Mouse (Mus musculus) thymus, postnatal 0 days (tissue): ENCODE data around the gene Lmod3. TPM values are rescaled to one million over a fixed set of nuclear protein-coding genes. Genes with fewer than 3 reads are reported as not detected.
"Not testable (repeated sequence)": the region's sequence is repeated elsewhere in the genome, so short reads cannot be mapped to it uniquely, and the experiment has no call there.

Experiments
- DNase-seq: peaks from one replicate; pipeline ENCODE4 v3.0.0-alpha.2; 2015; ENCODE audit warnings: low spot score
- polyA plus RNA-seq: library from polyadenylated mRNA; unstranded; fragments of >200 nt; fragmentation: Nextera tagmentation; extraction: Ambion mirVana; gene quantifications from 2 replicates; pipeline ENCODE4 v1.2.1, GENCODE M21; 2015

Lmod3 gene
- polyA plus RNA-seq, 1 experiment from 2014 or later = 0.13 TPM

DNA sequence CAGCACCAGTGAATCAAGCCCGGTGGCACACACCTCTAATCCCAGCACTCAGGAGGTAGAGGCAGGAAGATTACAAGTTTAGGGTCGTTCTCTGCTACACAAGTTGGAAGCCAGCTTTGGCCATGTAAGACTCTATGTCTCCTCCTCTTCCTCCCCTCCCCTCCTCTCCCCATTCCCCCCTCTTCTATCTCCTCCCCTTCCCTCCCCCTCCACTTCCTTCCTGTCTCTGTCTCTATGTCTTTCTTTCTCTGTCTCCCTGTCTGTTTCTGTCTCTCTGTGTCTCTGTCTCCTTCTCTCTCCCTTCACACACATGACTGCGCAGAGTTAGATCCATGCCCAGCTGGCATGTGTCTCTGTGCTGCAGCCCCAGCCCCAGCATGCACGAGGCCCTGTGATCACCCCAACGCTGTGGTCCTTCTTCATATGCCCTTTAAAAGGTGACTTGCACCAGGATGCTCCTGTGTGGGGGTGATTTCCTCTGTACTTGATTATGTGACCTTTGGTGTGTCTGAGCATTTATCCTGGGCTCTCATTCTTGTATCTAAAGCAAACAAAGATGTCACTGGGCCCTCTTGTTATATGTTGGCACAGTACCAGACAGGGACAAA lies 24.4 kb upstream of the Lmod3 start:
- peak; percentile 49 for DNase-seq

DNA sequence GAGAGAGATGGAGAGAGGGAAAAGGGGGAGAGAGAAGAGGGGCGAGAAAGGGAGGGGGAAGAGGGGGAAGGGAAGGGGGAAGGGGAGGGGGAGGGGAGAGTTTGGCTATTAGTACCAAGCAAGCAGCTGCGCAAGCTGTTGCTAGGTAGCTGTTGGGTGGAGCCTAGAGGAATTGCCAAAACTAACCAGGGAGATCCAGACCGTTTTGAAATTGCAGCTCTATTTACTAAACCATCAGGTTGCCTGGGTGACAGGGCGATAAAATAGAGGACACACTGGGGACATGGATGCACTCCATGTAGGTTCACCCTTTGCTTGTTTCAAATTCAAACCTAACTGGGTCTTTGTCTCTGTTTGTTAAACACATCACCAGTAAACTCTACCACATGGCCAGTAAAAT lies 23.8 kb upstream of the Lmod3 start:
- DNase-seq = no peak

DNA sequence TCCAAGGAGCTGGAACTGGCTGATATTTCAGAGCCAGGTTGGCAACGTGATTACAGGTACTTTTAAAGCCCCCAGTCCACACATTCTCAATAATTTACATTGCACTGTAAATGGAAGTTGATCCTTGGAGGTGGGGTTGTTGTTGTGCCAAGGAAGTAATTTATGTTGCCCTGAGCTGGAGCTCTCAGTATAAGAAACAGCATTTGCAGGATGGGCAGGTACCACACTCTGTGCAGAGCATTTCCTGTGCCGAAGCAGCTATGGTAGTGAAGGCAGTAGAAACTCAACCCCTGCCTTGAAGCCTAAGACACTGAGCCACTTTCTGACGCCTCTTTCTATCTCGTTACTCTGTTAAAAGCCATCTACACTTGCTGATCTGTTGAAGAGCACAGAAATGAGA lies 23.2 kb upstream of the Lmod3 start:
- no peak for DNase-seq

DNA sequence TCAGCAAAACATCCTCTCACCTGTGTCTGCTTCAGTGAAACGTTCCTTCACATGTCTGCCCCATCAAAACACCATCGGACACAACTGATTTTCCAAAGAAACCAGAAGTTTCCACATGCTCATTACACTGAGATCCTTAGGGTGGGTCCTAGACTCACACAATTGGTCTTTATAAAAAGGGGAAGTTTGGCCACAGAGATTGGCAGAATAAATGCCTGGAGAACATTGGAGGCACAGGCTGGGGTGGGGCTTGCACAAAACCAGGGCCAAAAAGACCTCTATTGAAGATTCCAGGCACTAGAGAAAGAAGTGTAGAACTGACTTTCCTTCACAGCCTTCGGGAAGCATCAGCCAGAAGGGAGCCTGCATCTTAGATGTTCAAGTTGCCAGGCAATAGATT lies 21.2 kb upstream of the Lmod3 start:
- DNase-seq = no peak

DNA sequence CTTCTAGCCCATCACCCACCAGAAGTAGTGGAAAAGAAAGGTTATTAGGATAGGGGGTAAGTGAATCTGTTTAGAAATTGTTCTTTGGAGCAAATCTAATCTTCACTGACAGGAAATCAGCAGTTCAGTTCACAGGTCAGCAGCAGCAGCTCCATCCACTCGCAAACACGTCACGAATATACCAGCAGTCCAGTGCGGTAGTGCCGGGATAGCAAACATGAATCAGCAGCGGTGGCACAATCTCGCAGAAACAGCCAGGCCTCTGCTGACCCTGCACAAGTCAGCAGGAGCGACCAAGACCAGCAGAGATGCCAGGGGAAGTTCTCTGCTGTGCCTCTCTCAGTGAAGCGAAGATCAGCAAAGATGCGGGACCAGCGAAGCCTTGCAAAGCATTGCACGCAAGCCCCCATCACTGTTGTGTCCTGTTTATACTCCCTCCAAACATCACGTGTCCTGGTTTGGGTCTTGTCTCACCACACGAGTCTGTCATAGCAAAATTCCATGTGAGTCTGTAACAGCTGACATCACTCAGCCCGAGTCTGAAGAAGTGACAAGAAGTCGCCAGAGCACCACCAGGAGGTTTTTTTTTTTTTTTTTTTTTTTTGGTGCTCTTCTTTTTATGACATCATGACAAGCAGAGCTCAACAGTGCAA lies 20.6 kb upstream of the Lmod3 start:
- DNase-seq = no peak

DNA sequence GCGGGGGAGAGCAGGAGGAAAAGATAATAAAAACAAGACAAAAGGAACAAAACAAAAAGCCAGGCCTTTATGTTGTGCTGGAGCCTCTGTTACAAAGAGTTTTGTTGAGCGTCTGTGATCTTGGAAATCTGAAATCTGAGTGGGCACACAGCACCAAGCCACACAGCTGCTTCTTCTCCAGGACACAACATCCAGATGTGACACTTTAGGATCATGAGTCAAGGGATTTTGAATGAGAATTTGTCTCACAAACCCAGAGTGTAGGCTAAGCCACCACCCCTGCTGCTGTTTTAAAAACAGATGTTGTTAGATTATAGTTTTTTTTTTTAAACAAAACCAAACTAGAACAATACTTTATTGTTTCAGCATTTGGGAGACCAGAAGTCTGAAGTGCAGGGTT lies 19.8 kb upstream of the Lmod3 start:
- DNase-seq = no peak

DNA sequence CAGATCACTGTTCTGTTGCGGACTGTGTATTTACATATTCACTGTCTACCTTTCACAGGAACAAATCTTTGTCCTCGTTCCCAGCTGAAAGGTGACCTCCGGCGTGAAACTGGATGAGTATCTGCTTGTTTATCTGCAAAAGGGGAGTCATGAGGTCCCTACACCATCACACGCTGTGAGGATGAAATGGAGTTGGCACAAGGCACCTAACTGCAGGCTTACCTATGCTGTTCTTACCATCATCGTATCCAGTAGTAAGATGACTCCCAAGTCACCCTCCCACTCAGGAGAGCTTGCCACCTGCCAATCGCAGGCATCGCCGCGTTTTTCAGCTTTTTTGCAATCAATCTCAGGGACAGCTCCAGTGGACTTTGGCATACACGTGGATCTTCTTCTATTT lies 17.0 kb upstream of the Lmod3 start:
- DNase-seq = no peak

DNA sequence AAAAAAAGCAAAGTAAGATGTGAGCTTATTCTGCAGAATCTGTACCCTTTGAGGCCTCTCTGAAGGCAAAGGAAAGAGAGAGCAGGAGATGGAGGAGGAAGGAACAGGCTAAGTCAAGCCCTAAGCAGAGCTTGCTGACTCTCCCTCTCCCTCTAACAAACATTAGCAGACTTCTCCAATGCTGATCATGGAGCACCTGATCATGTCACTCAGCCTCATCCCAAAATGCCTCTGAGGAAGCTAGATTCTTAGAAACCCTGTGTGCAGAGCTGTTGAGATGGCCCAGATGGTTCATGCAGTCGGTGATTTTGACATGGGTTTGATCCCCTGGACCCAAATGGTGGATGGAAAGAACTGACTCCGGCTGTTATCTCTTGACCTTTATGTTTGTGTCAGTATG lies 14.6 kb upstream of the Lmod3 start:
- DNase-seq = no peak

DNA sequence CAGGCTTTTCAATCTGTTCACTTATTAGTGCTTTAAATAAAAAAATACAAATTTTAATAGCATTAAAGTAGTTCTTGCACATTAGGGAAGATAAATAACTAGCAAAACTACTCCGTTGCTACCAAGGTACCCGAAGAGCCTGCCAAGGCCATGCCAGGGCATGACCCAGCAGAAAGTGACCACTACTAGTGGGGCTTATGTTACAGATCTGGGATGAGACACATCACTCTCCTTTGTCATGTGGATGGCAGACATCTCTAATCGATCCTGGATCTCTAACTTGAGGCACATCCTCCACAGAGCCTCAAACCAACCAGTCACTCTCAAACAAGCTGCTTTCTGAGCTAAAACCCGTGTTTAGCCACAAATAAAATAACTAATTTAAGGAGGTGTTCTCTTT lies 14.1 kb upstream of the Lmod3 start:
- DNase-seq = no peak

DNA sequence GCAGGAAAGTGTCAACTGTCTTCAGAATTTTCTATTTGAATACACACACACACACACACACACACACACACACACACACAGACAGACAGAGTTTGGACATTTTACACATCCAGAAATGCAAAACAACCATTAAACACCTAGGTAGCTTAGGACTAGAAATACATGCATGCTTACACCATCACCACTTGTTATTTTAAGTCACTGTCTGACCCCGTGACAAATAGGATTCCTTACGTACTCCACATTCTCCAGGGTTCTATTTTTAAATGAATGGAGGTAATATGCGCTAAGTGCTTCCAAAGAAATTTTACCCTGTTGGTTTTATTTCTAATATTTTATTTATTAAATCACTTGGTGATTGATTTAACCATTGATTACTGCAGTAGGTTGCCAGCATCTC lies 13.1 kb upstream of the Lmod3 start:
- DNase-seq = no peak

DNA sequence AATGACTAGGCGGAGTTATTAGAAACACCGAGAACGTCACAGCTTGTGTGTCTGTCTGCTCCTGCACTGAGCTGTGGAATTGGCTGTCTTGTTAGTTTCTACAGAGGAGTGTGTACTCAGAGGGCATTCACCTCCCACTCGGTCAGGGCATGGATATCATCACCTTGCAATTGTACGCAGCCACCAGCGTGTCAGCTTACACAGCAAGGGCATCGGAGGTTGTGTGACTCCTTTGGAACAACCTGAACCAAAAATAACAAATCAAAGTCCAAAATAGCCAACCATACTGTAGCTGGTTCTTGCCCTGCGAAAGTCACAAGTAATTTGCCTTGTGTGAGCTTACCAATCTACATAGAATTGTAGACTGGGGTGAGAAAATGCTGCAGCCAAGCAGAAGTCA lies 12.7 kb upstream of the Lmod3 start:
- no peak for DNase-seq

DNA sequence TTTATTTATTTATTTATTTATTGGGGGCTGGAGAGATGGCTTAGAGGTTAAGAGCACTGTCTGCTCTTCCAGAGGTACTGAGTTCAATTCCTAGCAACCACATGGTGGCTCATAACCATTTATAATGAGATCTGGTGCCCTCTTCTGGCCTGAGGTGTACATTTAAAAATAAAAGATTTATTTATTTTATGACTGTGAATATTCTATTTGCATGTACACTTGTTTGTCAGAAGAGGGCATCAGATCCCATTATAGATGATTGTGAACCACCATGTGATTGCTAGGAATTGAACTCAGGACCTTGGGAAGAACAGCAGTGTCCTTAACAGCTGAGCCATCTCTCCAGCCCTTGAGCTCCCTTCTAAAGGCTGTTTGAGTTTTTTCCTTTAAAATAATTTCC lies 11.2 kb upstream of the Lmod3 start:
- DNase-seq = peak; percentile 19

DNA sequence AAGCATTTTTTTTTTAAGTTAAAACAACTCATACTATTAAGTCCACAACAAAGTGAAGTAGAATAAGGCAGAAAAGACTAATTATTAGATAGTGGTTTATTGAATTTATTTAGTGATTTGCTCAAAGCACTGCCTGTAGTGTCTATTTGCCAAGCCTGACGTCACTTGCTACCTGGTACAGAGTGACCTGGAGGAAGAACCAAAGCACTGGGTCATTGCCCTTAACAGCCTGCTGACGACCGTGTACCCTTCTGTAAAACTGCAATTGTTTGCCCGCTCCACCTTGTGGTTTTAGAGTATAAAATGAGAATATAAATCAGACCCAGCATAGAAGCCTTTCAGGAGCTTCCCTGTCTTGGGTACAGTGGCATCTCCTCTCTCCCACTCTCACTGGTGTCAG lies 9.7 kb upstream of the Lmod3 start:
- DNase-seq = no peak

DNA sequence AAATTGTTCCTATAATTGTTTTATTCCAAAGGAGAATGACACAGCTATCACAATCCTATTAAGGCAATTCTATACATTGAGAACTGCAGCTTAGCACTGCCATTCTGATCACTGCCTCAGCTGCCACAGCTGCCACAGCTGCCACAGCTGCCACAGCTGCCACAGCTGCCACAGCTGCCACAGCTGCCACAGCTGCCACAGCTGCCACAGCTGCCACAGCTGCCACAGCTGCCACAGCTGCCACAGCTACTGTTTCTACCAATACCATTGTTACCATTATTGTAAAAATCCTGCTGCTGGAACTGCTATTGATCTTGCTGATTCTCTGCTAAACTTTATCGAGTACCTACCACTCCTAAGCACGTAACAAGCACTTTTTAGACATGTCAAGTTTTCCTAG lies 7.4 kb upstream of the Lmod3 start:
- DNase-seq = not testable (repeated sequence)

DNA sequence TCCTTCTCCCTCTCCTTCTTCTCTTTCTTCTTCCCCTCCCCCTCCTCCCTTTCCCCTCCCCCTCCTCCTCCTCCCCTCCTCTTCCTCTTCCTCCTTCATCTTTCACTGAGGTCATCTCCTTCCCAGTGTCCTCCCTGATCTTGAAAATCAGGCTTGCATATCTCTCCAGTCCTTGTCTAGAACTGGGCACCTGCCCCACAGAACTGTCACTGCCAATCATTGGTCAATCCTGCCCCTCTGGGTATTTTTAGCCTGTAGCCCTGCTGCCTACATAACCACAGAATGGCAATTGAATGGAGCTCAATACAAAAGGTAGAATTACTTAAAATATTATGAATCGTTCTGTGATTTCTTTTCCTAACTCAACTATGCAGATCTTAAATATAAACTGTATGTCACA lies 5.9 kb upstream of the Lmod3 start:
- DNase-seq = no peak

DNA sequence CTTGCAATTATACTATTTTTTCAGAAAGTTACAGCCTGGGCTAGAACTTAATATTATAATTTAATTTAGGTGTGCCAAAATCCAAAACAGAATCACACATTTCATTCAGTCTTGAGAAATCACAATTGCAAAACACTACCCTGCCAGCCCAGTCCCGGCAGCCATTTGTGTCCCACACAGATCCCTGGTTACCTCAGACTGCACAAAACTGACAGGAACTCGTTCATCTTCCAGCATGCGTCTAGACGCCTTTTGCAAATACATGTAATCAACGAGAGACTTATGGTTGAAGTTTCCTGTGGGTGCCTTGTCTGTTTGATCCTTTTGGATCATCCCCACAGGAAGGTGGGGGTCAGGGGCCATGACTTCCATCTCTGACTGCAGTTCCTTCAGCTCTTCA lies 473 bp downstream of the Lmod3 start:
- no peak for DNase-seq

DNA sequence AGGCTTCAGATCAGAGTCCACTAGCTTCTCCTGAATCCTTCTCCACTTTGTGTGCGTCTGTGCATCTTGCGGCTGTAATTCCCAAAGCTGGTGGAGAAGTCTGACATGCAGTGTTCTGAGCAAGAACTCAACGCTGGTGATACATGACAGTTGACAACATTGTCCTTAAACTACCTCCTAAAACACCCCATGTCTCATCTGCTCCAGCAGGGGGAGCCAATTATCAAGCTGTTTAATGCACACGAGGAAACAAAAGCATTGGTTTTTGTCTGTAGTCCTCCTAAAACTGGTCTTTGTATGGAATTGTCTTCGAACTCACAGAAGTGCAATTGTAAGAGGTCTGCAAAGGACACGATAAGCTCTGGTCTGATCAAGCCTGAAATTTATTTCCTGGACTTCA lies 1.6 kb downstream of the Lmod3 start:
- peak; percentile 77 for DNase-seq

DNA sequence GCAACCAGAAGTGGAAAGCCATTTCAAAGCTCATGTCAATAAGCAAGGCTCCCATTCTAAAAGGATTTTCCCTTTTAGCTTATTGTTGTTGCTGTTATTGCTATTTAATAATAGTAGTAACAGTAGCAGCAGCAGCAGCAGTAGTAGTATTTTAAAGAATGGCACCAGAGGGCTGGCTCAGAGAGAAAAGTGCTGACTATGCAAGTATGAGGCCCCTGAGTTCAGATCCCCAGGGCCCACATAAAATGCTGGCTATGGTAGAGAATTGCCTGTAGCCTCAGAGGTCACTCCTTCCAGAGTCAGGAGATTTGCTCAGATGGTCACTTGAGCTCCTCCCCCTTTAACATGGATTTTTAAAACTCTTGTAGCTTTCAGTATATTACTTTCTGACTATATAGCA lies 7.4 kb downstream of the Lmod3 start:
- DNase-seq = no peak

DNA sequence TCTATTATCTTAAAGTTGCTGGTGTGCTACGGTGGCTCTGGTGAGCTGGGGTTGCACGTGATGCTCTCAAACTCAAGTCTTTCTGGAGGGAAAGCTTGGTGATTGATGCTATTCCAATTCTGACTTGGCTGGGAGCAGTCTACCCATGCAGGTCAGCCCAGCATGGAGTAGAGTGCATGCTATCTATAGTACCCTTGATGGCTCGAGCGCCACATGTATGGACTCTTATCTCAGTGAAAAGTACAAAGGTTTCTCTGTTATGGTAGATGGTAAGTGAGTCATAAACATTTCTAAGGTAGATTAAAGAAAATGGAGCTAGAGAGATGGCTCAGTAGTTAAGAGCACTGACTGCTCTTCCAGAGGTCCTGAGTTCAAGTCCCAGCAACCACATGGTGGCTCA lies 10.0 kb downstream of the Lmod3 start:
- DNase-seq = no peak

DNA sequence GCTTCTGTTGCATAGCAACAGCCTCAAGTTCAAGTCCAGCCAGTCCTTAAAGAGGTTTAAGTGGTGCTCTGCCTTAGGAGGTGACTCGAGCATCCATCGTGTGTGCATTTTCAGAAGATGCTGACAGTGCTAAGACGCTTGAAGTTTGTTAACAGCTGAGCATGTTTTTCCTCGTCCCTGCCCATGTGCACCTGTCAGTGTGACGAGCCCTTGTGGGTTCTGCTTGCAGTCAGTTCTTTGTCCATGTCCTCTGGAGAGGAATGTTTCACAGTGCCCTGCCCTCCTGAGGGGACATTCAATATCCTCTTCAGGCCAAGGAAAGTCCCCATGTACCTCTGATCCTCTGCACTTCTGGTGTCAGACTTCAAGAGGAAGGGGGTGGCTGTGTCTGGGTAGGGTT lies 12.5 kb downstream of the Lmod3 start:
- no peak for DNase-seq

DNA sequence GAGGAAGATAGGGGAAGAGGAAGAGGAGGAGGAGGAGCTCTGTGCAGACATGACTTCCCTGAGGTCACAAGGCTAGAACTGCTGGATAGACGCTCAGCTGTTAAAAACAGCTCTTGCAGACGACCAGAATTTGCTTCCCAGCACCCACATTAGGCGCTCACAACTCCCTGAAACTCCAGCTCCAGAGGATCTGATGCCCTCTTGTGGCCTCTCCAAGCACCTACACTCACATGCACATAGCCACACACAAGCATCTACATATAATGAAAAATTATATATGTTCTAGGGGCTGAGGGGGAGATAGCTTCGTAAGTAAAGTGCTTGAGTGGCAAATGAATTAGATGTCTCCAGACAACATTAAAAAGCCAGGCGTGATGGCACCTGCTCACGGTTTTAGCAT lies 13.2 kb downstream of the Lmod3 start:
- DNase-seq = no peak

DNA sequence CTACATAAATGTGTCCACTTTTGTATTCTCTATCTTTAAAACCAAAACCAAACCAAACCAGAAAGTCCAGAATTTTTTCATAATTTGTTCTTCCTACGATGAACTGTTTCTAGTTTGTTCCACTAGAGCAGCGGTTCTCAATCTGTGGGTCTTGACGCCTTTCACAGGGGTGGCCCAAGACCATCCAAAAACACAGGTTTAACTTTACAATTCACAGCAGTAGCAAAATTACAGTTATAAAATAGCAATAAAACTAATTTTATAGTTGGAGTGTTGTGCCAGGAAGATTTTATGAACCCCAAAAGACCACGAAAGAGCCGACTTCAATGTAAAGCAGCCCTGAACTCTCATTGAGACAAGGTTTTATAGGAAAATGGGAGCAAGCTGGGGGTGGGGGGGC lies 16.5 kb downstream of the Lmod3 start:
- no peak for DNase-seq

DNA sequence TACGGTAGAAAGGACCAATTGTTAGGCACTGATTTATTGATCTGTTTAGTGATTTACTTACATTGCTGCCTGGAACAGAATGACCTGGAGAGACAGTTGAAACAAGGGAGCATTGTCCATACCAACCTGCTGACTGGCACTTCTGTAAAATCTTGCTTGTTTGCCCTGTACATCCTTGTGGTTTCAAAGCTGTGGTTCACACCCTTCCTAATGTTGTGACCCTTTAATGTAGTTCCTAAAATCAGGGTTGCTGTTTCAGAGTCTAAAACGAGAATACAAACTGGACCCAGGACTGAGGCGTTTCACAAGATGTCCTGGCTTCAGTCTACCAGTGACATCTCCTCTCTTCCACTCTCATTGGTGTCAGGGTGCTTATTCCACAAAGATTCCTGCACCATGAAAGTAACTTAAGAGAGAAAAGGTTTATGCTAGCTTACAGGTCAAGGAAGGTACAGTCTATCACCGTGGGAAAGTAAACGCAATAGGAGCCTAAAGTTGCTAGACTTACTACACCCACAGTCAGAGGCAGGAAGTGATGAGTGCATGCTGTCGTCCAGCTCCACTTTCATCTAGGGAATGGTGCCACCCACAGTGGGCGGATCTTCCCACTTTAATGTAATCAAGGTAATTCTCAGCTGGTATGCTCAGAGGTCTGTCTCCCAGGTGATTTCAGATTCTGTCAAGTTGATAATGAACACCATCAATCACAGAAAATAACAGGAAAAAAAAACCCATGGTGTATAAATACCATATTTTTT lies 17.5 kb downstream of the Lmod3 start:
- no peak for DNase-seq
